Mouse (Mus musculus): Measurements from ENCODE around the gene Cryba4. TPM values are rescaled to one million over a fixed set of nuclear protein-coding genes. Genes with fewer than 3 reads are reported as not detected.

The Cryba4 gene
- total and polyA plus RNA-seq, 2 experiments from 2014 or later, result 2.4 TPM; not detected in 1

GRCm38 (mm10) chr5:112290536-112290880, 38.2 kb upstream of the Cryba4 start:
- no peak overlapping the region for H3K9ac ChIP-seq
- H3K27me3 ChIP-seq (ENCODE audit: insufficient read depth, low read length), result no peaks in the 10 kb centered on the region
- no peak for TF ChIP-seq CTCF (IDR thresholded peaks at IDR 0.05; ENCODE audit: low read depth)
- no peak overlapping the region for H3K4me2 ChIP-seq (ENCODE audit: low read depth)
- WGBS, result 86% methylated on average over 8 of the region's 8 CpGs
- no peak for ATAC-seq
- DNase-seq, result no peak
- H3K36me3 ChIP-seq (ENCODE audit: insufficient read depth), result no peaks in the 10 kb centered on the region
- no peaks in the 10 kb centered on the region for H3K9me3 ChIP-seq (ENCODE audit: low read length)
- H3K4me1 ChIP-seq (ENCODE audit: insufficient read depth), result no peaks in the 10 kb centered on the region
- H3K27ac ChIP-seq (ENCODE audit: low read depth, low read length), result no peak overlapping the region
- H3K4me3 ChIP-seq (ENCODE audit: low read depth, low read length), result no peak overlapping the region

GRCm38 (mm10) chr5:112289819-112290535, 37.7 kb upstream of the Cryba4 start:
- Histone ChIP-seq H3K27me3 (ENCODE audit: insufficient read depth, low read length) (no peaks in the 10 kb centered on the region), H3K4me2 (ENCODE audit: low read depth) (no peak overlapping the region), H3K36me3 (ENCODE audit: insufficient read depth) (no peaks in the 10 kb centered on the region), H3K9me3 (ENCODE audit: low read length) (no peaks in the 10 kb centered on the region), H3K4me3 (ENCODE audit: low read depth, low read length) (no peak overlapping the region), H3K9ac (no peak overlapping the region), H3K27ac (ENCODE audit: low read depth, low read length) (no peak overlapping the region), H3K4me1 (ENCODE audit: insufficient read depth) (no peaks in the 10 kb centered on the region)
- 82% methylated on average over 16 of the region's 16 CpGs for WGBS
- TF ChIP-seq CTCF (IDR thresholded peaks at IDR 0.05; ENCODE audit: low read depth), result no peak
- DNase-seq, result no peak
- no peak for ATAC-seq

DNA sequence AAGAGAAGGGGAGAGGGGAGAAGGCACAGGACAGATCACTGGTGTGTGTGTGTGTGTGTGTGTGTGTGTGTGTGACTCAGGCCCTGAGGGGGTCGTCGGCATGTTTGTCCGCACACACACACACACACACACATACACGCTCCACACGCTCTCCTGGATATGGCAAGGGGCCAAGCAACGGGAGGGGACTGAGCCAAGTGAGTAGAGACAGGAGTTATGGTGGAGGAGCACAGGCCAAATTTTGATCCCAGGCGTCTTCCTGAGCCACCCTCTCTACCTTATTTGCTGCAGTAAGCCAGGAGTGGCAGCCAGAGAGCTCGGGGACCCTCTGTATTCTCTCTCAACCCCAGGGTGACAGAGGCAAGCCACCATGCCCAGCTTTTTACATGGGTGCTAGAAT, 36.9 kb upstream of the Cryba4 start:
- Histone ChIP-seq H3K4me3 (ENCODE audit: low read depth, low read length) (no peak overlapping the region), H3K9ac (no peak overlapping the region), H3K4me1 (ENCODE audit: insufficient read depth) (no peaks in the 10 kb centered on the region), H3K9me3 (ENCODE audit: low read length) (no peaks in the 10 kb centered on the region), H3K36me3 (ENCODE audit: insufficient read depth) (no peaks in the 10 kb centered on the region), H3K27me3 (ENCODE audit: insufficient read depth, low read length) (no peaks in the 10 kb centered on the region), H3K4me2 (ENCODE audit: low read depth) (no peak overlapping the region), H3K27ac (ENCODE audit: low read depth, low read length) (no peak overlapping the region)
- TF ChIP-seq CTCF (IDR thresholded peaks at IDR 0.05; ENCODE audit: low read depth), result no peak
- ATAC-seq, result no peak
- 47% methylated on average over 8 of the region's 8 CpGs for WGBS
- DNase-seq, result no peak

GRCm38 (mm10) chr5:112288193-112289141, 36.1 kb upstream of the Cryba4 start:
- WGBS, result 81% methylated on average over 9 of the region's 9 CpGs
- no peak overlapping the region for H3K4me2 ChIP-seq (ENCODE audit: low read depth)
- no peak for ATAC-seq
- no peaks in the 10 kb centered on the region for H3K36me3 ChIP-seq (ENCODE audit: insufficient read depth)
- no peak overlapping the region for H3K4me3 ChIP-seq (ENCODE audit: low read depth, low read length)
- no peaks in the 10 kb centered on the region for H3K27me3 ChIP-seq (ENCODE audit: insufficient read depth, low read length)
- no peak for DNase-seq
- no peaks in the 10 kb centered on the region for H3K4me1 ChIP-seq (ENCODE audit: insufficient read depth)
- H3K9me3 ChIP-seq (ENCODE audit: low read length), result no peaks in the 10 kb centered on the region
- no peak for TF ChIP-seq CTCF (IDR thresholded peaks at IDR 0.05; ENCODE audit: low read depth)
- H3K27ac ChIP-seq (ENCODE audit: low read depth, low read length), result no peak overlapping the region
- H3K9ac ChIP-seq, result no peak overlapping the region

GRCm38 (mm10) chr5:112287652-112288051, 35.3 kb upstream of the Cryba4 start:
- no peaks in the 10 kb centered on the region for H3K4me1 ChIP-seq (ENCODE audit: insufficient read depth)

GRCm38 (mm10) chr5:112286984-112287641, 34.8 kb upstream of the Cryba4 start:
- ATAC-seq, result no peak

More at GRCm38 (mm10) chr5:112287652-112288051, 35.3 kb upstream of the Cryba4 start:
- Histone ChIP-seq H3K9me3 (ENCODE audit: low read length) (no peaks in the 10 kb centered on the region), H3K27me3 (ENCODE audit: insufficient read depth, low read length) (no peaks in the 10 kb centered on the region), H3K27ac (ENCODE audit: low read depth, low read length) (no peak overlapping the region), H3K4me3 (ENCODE audit: low read depth, low read length) (no peak overlapping the region), H3K36me3 (ENCODE audit: insufficient read depth) (no peaks in the 10 kb centered on the region), H3K9ac (no peak overlapping the region), H3K4me2 (ENCODE audit: low read depth) (no peak overlapping the region)
- 83% methylated on average over 2 of the region's 2 CpGs for WGBS
- ATAC-seq (no peak), DNase-seq (no peak)
- TF ChIP-seq CTCF (IDR thresholded peaks at IDR 0.05; ENCODE audit: low read depth), result no peak

More at GRCm38 (mm10) chr5:112286984-112287641, 34.8 kb upstream of the Cryba4 start:
- DNase-seq, result no peak
- no peaks in the 10 kb centered on the region for H3K9me3 ChIP-seq (ENCODE audit: low read length)
- no peak overlapping the region for H3K27ac ChIP-seq (ENCODE audit: low read depth, low read length)
- H3K4me3 ChIP-seq (ENCODE audit: low read depth, low read length), result no peak overlapping the region
- 81% methylated on average over 11 of the region's 11 CpGs for WGBS
- no peak overlapping the region for H3K9ac ChIP-seq
- TF ChIP-seq CTCF (IDR thresholded peaks at IDR 0.05; ENCODE audit: low read depth), result no peak
- H3K27me3 ChIP-seq (ENCODE audit: insufficient read depth, low read length), result no peaks in the 10 kb centered on the region
- no peaks in the 10 kb centered on the region for H3K36me3 ChIP-seq (ENCODE audit: insufficient read depth)
- no peak overlapping the region for H3K4me2 ChIP-seq (ENCODE audit: low read depth)
- H3K4me1 ChIP-seq (ENCODE audit: insufficient read depth), result no peaks in the 10 kb centered on the region
